Mouse (Mus musculus) MEL (cell line): ENCODE measurements around the gene Sipa1l3.

ENCODE experiments used
- MAFK ChIP-seq: IDR thresholded peaks from 2 replicates; pipeline ENCODE4 v1.6.1; 2011; ENCODE audit warnings: low read depth, mild to moderate bottlenecking, low read length, improper control_type of control experiment, borderline replicate concordance
- ZKSCAN1 ChIP-seq: IDR thresholded peaks from 2 replicates; pipeline ENCODE4 v1.6.1; 2012; ENCODE audit warnings: low read depth, mild to moderate bottlenecking, inconsistent platforms, low read length, improper control_type of control experiment, moderate library complexity

GRCm38 (mm10) chr7:29450175-29450574 is 68.3 kb downstream of the Sipa1l3 start:
- TF ChIP-seq MAFK (no peak), ZKSCAN1 (no peak)
